Mouse (Mus musculus): Measurements from ENCODE around the gene Rasal3.

The Rasal3 gene

DNA sequence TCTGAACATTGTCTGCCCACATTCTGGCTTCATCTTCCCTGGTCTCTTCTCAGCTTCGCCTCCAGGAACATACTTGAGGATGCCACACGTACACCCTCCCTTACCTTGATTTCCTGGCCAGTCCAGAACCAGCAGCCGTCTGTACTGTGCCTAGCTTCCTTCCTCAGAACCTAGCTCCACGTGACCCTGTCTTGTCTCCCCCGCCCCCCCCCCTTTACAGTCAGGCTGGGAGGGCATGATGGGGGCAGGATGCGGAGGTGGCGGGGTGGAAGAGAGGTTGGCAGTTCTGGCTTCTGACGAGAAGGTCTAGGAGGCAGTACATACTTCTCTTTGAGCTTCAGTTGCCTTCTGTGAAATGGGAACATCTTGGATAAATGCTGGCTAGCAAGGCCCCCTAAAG lies at the start of gene Rasal3:
Gene Rasal3 (minus strand): TSS at position 167 of the 400 bp plus-strand sequence.
- no peak for DNase-seq (ENCODE audit: low read depth, low spot score)

DNA sequence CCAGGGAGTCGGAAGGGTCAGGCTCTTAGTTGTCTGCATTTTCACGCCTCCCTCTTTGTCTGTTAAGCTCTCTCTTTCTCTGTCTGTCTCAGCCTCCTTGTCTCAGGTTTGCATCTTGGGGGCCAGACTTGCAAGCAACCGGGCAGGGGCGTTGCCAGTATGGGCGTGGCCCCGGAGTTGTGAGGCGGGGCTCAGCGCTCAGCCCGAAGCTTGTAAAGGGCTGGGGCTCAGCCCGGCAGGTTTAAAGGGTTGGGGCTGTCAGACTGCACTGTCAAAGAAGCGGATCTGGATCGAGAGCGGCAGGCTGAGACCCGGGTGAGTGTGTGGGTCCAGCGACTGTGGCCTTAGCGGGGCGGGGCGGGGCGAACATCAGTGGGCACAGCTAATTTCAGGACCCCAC lies 49.1 kb upstream of the Rasal3 start, which contains the start of gene Cyp4f39:
Gene Cyp4f39 (plus strand): TSS at position 242 of the 400 bp plus-strand sequence.
- no peak for DNase-seq (ENCODE audit: low read depth, low spot score)

DNA sequence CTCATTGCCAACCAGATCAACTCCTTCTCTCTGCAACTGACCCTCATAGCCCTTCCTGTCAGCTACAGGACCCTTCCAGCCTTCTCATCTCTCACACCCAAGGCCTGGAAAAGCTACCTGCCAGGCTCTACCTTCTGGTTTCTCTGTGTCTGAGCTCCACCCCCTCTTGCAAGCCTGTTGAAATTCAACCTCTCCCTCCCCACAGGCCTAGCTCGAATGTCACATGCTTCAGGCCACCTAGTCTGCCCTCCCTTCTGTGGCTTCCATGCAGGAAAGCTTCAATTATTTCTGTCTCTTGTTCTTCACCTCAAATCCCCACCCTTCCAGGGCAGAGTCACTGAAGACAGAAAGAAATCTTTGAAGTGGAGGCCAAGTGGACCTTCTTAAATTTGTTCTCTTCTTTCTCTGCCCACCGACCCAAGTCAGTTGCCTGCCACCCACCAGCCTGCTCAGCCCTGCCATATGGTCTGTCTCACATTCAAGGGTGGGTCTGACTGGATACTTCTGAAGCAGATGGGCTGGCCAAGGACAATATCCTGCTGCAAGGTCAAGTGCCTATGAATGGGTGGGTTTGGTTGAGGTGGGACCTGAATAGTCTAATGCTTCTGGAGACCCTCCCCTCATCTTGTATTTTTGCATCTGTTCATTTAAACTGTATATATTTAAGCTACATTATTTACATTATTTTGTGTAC lies 47.6 kb upstream of the Rasal3 start:
- DNase-seq (ENCODE audit: low read depth, low spot score) = no peak

DNA sequence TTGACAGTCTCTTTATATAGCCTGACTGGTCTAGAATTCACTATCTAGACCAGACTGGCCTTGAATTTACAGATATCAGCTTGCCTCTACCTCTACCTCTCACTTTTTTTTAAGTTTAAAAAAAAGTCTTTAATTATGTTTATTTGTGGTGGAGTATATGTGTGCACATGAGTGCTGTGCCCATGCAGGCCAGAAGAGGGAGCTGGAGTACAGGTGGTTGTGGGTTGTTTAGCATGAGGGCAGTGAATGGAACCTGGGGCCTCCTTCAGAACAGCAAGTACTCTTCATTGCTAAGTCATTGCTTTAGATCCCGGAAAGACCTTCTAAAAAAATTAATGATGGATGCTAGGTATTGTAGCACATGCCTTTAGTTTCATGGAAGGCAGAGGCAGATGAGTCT lies 45.7 kb upstream of the Rasal3 start:
- no peak for DNase-seq (ENCODE audit: low read depth, low spot score)

DNA sequence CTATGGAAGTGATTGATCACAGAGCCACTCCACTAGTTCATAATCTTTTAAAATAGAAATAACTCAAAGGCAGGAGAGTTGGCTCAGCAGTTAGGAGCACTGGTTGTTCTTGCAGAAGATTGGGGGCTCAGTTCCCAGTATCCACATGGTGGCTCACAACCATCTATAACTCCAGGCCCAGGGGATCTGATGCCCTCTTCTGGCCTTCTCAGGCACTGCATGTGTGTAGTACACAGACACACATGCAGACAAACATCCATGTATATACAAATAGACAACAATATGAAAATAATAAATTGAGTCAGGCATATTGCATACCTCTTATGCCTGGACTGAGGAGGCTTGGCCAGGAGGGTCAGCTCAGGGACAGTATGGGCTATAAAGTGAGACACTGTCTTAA lies 43.8 kb upstream of the Rasal3 start:
- DNase-seq (ENCODE audit: low read depth, low spot score) = no peak

DNA sequence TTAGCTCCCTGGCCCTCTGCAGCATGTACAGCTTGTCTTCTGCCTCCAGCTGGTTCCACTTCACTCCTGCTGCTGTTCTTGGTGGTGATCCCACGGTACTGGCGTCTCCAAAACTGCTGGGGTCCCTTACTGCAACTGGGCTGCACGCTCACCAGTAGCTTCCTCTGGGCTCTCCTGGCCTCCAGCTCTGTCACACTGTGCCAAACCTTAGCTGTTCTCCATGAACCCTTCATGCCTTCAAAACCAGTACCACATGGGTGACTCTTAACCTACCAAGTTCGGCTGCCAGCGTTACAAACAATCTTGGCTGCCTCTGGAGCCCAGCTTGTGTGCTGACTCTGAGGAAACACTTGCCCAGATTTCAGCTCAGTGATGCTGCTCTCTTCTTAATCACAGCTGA lies 41.6 kb upstream of the Rasal3 start:
- DNase-seq (ENCODE audit: low read depth, low spot score) = no peak

DNA sequence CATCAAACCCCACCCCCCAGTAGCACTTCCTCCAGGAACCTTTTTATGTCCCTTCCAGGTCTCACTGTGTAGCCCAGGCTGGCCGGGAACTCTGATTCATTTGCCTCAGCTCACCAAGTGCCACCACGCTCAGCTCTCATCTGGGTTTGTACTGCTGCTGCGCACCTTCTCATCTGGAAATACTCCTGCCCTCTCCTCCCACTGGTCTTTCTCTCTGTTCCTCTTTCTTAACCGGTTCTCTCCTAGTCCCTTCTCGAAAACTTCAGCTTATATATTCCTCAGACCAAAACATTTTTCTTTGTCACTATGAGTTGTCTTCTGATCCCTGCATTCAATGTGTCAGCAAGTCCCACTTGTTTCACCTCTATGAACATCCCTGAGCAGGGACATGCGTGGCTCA lies 39.9 kb upstream of the Rasal3 start:
- DNase-seq (ENCODE audit: low read depth, low spot score) = no peak

DNA sequence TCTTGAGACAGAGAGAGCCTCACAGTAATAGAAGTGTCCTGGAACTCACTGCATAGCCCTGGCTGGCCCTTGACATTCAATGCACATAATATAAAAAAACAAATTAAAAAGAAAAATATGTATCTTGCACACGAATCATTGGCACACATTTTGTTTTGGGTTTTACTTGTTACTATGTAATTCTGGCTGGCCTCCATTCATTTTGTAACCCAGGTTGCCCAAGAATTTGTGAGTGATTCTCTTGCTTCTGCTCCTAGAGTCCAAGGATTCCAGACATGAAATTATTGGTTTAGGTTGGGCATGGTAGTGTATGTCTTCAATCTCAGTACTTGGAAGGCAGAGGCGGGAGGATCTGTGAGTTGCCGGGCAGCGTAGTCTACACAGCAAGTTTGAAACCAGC lies 33.7 kb upstream of the Rasal3 start:
- DNase-seq (ENCODE audit: low read depth, low spot score) = no peak

DNA sequence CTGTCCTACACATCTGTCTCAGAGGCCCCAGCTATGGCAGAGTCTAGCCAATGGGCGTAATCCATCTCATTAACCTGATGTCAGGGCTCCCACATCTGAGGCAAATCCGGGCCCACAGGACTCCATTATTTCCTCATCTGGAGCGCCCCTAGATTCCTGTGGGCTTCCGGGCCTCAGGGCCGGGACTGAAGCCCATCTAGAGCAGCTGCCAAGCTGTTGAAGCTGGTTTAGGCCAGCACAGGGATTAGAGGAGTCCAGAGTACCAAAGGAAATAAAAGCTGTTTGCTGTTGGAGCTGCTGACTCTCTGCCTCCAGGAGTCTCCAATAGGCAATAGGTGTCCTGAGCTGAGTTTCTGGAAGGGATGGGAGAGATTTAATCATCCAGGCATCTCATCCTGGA lies 31.8 kb upstream of the Rasal3 start:
- no peak for DNase-seq (ENCODE audit: low read depth, low spot score)

DNA sequence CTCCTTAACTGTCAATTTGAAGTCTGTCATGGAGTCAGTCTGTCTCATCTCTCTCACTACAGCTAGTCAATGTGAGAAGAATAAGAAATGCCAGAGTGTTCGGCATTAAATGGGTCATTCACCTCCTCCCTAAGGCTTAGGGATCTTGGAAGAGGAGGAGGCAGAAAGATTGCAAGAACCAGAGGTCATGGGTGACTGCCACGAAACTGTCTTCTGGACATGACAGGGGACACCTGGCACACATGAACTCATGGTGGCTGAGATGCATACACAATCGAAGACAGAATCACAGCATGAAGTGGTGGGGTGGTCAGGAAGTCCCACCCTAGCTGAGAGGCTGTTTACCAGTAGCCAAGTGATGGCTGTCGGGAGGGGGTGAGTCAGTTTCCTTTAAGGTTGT lies 30.9 kb upstream of the Rasal3 start:
- no peak for DNase-seq (ENCODE audit: low read depth, low spot score)

DNA sequence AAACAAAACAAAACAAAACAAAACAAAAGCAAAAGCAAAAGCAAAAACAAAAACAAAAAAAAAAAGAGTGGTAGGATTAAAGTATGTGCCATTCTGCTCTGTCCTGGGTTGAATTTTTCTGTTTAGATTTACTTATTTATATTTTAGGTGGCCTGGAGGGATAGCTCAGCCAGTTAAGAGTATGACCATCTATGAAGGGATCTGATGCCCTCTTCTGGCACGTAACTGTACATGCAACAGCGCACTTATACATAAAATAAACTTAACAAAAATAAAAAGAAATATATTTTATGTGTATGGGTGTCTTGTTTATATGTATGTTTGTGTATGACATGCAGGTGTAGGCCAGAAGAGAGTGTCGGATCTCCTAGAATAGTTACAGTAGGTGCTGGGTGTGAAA lies 28.6 kb upstream of the Rasal3 start:
- no peak for DNase-seq (ENCODE audit: low read depth, low spot score)

DNA sequence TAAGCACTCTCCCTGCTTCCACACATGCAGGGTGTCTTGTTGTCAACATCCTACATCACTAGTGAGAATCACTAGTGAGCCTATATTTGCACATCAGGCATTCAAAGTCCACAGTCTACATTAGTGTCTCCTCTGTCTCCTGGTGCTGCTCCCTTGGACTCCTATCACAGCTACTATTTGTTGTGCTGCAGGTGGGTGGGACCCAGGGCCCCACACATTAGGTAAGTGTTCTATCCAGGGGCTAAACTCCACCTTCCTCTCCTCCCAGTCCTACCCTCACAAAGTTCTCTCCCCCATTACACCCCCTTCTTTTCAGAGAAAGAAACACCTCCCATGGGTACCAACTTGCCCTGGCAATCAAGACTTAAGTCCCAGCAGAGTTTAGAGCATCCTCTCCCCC lies 23.2 kb upstream of the Rasal3 start:
- DNase-seq (ENCODE audit: low read depth, low spot score) = no peak

DNA sequence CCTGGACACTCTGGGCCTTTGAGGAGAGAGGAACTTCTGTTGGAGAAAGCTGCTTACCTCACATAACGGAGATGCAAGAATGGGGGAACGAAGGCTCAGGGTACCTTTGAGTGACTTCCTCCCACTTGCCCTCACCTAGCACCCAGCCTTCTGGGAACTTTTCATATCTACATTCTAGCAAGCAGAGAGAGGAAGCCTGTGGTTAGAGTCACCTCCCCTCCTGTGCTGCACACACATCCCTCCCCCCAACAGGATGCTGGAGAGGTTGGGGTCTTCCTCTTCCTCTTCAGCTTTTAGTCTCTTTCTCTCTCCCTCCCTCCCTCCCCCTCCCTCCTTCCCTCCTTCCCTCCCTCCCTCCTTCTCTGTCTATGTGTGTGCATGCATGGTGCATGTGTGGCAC lies 20.7 kb upstream of the Rasal3 start, which contains the start of gene Pglyrp2:
Gene Pglyrp2 (minus strand): TSS at position 134 of the 400 bp plus-strand sequence.
- no peak for DNase-seq (ENCODE audit: low read depth, low spot score)

DNA sequence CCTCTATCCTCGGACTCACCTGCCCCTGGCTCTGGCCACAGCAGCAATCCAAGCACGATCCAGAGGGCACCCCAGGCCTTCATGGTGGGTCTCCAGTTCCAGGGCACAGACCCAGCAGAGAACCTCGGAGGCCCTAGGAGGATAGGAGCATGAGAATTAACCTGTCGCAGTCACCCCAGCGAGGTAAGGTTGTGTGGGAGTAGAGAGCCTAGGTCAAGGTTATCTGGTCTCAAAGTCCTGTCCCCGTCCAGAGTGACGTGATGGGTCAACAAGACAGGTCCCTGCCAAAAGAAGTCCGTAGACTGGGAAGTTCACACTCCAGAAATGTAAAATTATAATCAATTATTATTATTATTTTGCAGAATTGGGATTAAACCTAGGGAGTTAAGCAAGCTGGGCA lies 17.4 kb upstream of the Rasal3 start:
- DNase-seq (ENCODE audit: low read depth, low spot score) = no peak

DNA sequence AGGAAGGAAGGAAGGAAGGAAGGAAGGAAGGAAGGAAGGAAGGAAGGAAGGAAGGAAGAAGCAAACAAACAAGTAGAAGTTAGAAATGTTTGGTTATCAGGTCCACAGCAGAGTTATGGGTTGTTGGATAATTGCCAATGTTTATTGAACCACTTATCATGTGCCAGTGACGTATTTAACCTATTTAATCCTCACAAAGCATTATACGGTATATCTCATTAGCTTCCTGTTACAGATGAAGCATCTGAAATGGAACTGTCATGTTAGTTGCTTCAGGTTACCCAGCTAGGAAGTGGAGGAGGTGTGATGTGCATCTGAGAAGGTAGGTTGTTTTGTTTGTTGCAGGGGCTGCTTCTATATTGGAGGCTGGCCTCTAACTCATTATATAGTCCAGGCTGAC lies 16.6 kb upstream of the Rasal3 start:
- DNase-seq (ENCODE audit: low read depth, low spot score) = no peak

DNA sequence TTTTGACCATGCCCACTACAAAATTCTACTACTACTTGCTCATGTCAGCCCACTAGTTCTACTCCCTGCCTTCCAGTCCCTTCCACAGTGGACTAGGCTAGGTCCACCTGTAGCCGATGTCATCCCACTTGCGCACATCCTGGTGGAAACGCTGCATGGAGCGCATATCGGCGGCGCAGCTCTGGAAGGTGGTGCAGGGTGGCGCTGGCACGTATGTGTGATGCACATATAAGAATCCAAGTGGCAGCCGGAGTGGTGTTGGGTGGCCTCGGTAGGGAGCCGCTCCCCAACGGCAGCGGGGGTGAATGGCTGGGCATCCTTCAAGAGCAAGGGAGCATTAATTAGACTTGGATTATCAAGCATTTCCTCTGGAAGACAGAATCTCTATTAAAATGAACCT lies 13.4 kb upstream of the Rasal3 start:
- DNase-seq (ENCODE audit: low read depth, low spot score) = no peak

DNA sequence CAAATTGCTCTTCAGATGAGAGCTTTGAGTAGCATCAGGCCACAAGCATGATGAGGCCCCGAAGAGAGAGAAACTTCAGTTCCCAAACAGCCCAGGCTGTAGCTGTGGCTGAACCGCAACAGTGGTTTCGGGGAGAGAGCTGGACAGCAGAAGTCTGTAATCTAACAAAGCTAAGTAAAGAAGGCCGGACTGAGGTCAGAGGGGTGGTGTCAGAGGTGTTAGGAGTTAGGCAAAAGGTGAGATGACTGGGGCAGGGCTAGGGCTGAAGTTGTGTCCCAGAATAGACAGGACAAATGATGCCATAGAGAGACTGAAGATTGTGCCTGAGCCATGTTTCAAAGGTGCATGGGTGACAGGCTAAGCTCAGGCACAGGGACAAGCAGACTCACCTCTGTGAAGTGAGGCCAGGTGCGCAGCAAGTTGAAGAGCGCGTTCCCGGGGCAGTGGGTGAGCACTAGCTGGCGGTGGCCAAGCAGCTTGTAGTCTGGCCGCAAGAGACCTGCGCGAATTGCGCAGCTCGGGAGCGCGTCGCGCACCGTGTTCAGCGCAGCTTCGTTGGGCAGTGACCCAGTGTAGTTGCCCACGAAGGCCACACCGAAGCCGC lies 12.1 kb upstream of the Rasal3 start:
- no peak for DNase-seq (ENCODE audit: low read depth, low spot score)

DNA sequence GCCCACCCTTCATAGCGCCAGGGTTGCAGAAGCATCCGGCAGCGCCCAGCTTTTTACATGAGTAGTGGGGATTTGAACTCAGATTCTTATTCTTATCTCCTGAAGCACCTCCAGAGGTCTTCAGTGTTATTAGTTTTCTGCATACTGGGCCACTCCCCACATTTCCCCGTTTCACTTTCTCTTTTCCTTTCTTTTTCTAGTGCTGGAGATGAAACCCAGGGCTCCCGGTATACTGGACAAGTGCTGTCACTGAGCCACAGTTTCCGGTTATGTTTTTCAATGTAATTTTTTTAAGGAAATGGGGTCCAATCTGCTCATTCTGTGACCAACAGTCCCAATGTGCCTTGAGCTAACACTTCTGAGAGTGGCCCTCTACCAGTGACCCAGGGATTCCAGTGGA lies 8.5 kb upstream of the Rasal3 start:
- no peak for DNase-seq (ENCODE audit: low read depth, low spot score)

DNA sequence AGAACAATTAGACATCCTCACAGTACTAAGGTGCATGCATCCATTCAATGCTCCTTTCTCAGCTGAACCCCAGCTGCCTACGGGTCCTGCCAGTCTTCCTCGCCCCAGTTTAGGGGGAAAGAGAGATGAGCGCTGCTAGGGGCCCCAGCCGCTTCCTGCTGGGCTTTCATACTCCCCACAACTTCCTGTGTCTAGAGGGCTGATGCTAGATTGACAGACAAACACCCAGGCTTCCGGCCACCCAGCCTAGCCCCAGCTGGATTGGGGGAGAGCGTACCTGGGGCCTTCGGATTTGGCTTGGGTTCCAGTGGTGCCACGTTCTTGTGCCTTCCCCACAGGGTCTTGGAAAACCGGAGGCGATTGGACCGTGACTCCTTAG lies 615 bp downstream of the Rasal3 start:
- no peak for DNase-seq (ENCODE audit: low read depth, low spot score)

DNA sequence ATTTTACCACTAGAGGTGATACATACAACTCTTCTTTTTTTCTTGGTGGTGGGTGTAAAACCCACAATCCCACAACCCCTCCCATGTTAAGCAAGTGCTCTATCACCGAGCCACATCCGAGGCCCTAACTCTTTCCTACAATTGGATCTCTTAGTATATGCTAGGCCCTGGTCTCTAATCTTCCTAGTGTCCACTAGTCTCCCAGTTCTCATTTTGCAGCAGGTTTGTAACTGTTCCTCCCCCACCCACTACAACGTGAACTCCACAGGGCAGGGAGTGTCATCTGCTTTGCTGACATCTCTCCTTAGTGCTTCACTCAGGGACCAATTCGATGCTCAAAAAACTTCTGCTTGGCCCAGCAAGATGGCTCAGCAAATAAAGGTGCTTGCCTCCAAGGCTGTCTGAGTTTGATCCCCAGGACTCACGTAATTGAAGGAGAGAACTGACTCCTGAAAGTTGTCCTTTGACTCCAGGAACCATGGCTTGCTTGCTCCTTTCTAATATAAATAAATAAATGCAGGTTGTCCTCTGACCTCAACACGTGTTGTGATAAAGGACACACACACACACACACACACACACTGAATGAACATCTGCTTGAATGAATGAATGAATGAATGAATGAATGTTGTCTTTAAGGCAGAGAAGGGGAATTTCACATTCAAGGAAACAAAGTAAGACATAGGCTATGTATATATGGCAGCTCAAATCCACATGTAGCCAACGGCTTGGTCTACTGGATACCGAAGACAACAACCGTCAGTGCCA lies 1.2 kb downstream of the Rasal3 start:
- DNase-seq (ENCODE audit: low read depth, low spot score) = no peak

DNA sequence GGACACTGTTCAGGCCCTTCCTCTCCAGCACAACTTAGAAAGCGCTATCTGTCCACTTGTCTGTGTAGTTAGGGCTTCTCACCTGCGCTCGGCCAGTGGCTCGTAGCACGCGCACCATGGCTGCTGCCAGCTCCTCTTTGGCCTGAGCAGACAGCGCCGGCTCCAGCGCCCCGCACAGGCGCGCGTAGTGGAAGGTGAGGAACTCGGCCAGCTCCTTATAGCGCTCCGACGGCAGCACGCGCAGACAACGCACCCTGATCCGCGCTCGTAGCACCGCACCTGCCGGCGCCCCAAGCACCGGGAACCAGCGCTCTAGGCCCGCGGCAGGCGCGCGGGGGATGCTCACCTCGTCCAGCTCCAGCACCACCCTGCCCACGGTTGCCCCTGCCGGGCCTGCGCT lies 7.1 kb downstream of the Rasal3 start:
- no peak for DNase-seq (ENCODE audit: low read depth, low spot score)

DNA sequence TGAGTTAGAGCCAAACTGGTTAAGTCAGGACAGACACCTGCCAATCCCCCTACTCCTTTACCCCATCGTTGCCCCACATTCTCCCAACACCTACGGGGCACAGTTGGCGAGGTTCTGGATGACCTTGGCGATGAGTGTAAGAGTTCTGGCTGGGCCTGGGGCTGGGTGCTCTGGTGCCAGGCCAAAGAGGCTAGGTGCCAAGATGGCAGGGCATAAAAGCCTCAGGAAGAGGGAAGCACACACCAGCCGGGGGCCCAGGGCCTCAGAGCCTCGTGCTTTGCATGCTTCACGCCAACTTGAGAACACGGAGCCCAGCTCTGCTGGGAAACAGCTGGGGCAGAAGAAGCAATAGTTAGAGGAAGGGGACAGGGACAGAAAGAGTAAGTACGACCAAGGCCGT lies 9.4 kb downstream of the Rasal3 start:
- no peak for DNase-seq (ENCODE audit: low read depth, low spot score)

DNA sequence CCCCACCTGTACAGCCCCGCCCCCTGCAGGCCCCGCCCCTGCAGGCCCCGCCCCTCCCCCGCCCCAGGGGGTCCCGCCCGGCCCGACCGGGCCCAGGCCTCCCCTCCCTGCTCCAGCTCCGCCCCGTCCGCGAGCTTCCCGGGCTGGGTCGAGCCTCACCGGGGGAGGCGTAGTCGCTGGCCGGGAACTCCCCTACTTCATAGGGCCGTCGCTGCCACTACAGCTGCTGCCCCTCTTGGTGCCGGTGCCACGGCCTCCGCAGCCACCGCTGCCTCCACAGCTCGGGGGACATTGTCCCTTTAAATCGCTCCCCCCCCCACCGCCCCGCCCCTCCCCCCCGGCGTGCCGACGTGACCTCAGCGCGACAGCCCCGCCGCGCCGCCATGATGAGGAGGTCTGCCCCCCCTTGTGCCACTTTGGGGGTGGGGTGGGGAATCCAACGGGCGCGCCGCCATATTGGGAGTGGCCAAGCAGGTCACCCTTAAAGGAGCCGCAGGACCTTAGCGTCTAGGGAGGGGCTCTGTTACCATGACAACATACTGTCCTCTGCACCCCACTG lies 14.2 kb downstream of the Rasal3 start, which contains the start of gene Wiz:
Gene Wiz (minus strand): TSS at position 339 of the 559 bp plus-strand sequence.
- peak; percentile 86 for DNase-seq (ENCODE audit: low read depth, low spot score)

All from retina, adult 2 months (tissue).